Mouse (Mus musculus) hindbrain, postnatal 0 days (tissue): Measurements from ENCODE around the gene Tedc1. TPM values are rescaled to one million over a fixed set of nuclear protein-coding genes. Genes with fewer than 3 reads are reported as not detected.
A peak's percentile ranks its signal among the peaks of the same experiment; 100 is the strongest.

Source experiments
- ATAC-seq: fragments of 200-750 bp; cut with Nextera tagmentation; 2 replicates; pipeline ENCODE4 v1.8.0; 2017; ENCODE audit warnings: mild to moderate bottlenecking, moderate TSS enrichment, moderate library complexity
- DNase-seq: peaks from one replicate; pipeline ENCODE4 v3.0.0-alpha.2; 2015; ENCODE audit warnings: low spot score
- H3K27ac ChIP-seq: fragments of 300-500 bp; sonication (generic); 2 replicates; pipeline ENCODE4 v1.5.1; 2014; ENCODE audit warnings: mild to moderate bottlenecking
- H3K27me3 ChIP-seq: fragments of 300-500 bp; sonication (generic); 2 replicates; pipeline ENCODE4 v1.6.1; 2014; ENCODE audit warnings: low read length, mixed read lengths; ENCODE audit not compliant: insufficient read depth
- H3K36me3 ChIP-seq: fragments of 300-500 bp; sonication (generic); 2 replicates; pipeline ENCODE4 v1.6.1; 2014; ENCODE audit warnings: low read length, mixed read lengths; ENCODE audit not compliant: insufficient read depth
- H3K4me1 ChIP-seq: fragments of 300-500 bp; sonication (generic); 2 replicates; pipeline ENCODE4 v1.6.1; 2014; ENCODE audit warnings: antibody characterized with exemption, low read length, mixed read lengths; ENCODE audit not compliant: insufficient read depth
- H3K4me2 ChIP-seq: fragments of 300-500 bp; sonication (generic); 2 replicates; pipeline ENCODE4 v1.6.1; 2014; ENCODE audit warnings: low read depth, mild to moderate bottlenecking, low read length, moderate library complexity, mixed read lengths
- H3K4me3 ChIP-seq: fragments of 300-500 bp; sonication (generic); 2 replicates; pipeline ENCODE4 v1.5.1; 2014; ENCODE audit warnings: low read length
- H3K9ac ChIP-seq: fragments of 300-500 bp; sonication (generic); replicated peaks from 2 replicates; pipeline ENCODE4 v1.6.1; 2014; ENCODE audit warnings: mild to moderate bottlenecking, low read length, moderate library complexity, mixed read lengths
- H3K9me3 ChIP-seq: fragments of 300-500 bp; sonication (generic); 2 replicates; pipeline ENCODE4 v1.6.1; 2016; ENCODE audit warnings: low read length, mixed read lengths
- CTCF ChIP-seq: IDR thresholded peaks from 2 replicates; pipeline ENCODE4 v1.5.1; 2016; ENCODE audit warnings: antibody characterized with exemption, control low read depth, low read depth
- WGBS: fragments of 180-500 bp; shearing (Covaris S2); extraction: QIAGEN DNeasy Blood & Tissue Kit; methylation state at CpG from one replicate; pipeline ENCODE4 v1.1.7; 2014; 5-methylcytosine and 5-hydroxymethylcytosine counted together
- polyA plus RNA-seq: library from polyadenylated mRNA; unstranded; fragments of >200 nt; fragmentation: Nextera tagmentation; extraction: Ambion mirVana; gene quantifications from 2 replicates; pipeline ENCODE4 v1.2.1, GENCODE M21; 2015
- total RNA-seq: library from RNA; depleted of rRNA; stranded (reverse); fragments of >200 nt; gene quantifications from 2 replicates; pipeline ENCODE4 v1.2.3, GENCODE M21; 2014

Tedc1 gene
- total and polyA plus RNA-seq, 2 experiments from 2014 or later: 14.7 to 16.6 TPM

DNA sequence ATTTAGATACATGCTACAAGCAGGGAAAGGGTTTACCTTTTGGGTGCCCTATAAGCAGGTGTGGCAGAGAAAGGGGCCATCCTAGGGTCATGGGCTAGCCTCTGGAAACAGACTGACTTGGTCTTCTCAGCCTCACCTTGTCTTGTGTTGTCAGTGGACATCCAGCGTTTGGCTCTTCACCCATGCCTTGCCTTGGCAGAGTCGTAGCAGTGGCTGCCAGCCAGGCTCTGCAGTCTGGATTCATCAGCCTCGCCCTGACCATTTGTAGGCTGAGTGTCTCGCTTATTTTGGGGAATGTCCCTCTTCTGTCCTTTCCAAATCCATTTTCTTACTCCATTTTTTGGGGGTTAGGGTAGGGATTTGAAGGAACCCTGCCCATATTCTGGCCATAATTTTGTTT lies 45.1 kb downstream of the Tedc1 start:
- ATAC-seq: no peak
- Histone ChIP-seq H3K27ac (no peak overlapping the region), H3K4me1 (no peaks in the 10 kb centered on the region), H3K36me3 (no peaks in the 10 kb centered on the region), H3K27me3 (no peaks in the 10 kb centered on the region), H3K9ac (no peak overlapping the region), H3K4me3 (no peak overlapping the region), H3K9me3 (peaks cover 2% of the 10 kb centered on the region; the same call in 1 of the 2 replicates), H3K4me2 (no peak overlapping the region)
- 74% methylated on average over 4 of the region's 4 CpGs for WGBS
- TF ChIP-seq CTCF: no peak
- no peak for DNase-seq

DNA sequence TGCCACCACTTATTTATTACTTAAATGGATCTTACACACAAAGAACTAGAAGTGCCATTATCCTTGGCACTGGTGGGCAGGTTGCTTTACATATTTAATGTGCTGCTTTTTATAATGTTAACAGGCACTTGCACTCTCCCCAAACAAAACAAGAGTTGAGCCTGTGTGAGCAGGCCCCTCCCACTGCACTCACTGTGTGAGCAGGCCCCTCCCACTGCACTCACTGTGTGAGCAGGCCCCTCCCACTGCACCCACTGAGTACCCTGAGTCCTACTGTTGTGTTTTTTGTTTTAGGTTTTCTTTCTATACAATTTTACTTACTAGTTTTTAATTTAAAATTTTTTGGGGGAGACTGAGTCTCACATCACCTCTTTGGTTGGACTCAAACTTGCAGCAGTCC lies 45.8 kb downstream of the Tedc1 start:
- Histone ChIP-seq H3K36me3 (no peaks in the 10 kb centered on the region), H3K9ac (no peak overlapping the region), H3K27ac (no peak overlapping the region), H3K4me3 (no peak overlapping the region), H3K4me1 (no peaks in the 10 kb centered on the region), H3K9me3 (peaks cover 2% of the 10 kb centered on the region; the same call in 1 of the 2 replicates), H3K27me3 (no peaks in the 10 kb centered on the region), H3K4me2 (no peak overlapping the region)
- TF ChIP-seq CTCF: no peak
- ATAC-seq: no peak
- DNase-seq: no peak

DNA sequence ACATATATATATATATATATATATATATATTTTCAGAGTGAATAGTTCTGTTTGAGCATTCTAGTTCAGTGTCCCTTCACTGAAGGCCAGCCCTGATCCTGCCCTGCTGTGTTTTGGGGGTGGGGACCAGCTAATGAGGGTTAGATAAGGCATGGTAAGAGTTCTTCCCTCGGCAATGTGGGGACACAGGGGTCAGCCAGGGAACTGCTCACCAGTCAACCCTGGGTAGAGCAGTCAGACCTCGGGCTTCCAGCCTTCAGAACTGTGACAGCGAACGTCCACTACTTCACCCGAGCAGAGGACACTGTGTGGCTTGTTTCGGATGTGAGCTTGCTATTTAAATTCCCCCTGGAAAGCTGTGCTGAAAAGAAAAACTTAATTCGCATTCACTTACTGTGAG lies 47.3 kb downstream of the Tedc1 start:
- no peaks in the 10 kb centered on the region for H3K4me1 ChIP-seq
- DNase-seq (no peak), ATAC-seq (no peak)
- H3K9ac ChIP-seq: no peak overlapping the region
- no peaks in the 10 kb centered on the region for H3K27me3 ChIP-seq
- TF ChIP-seq CTCF: no peak
- H3K4me3 ChIP-seq: no peak overlapping the region
- H3K9me3 ChIP-seq: peaks cover 2% of the 10 kb centered on the region; the same call in 1 of the 2 replicates
- H3K4me2 ChIP-seq: no peak overlapping the region
- H3K27ac ChIP-seq: no peak overlapping the region
- no peaks in the 10 kb centered on the region for H3K36me3 ChIP-seq
- WGBS: 73% methylated on average over 7 of the region's 7 CpGs

DNA sequence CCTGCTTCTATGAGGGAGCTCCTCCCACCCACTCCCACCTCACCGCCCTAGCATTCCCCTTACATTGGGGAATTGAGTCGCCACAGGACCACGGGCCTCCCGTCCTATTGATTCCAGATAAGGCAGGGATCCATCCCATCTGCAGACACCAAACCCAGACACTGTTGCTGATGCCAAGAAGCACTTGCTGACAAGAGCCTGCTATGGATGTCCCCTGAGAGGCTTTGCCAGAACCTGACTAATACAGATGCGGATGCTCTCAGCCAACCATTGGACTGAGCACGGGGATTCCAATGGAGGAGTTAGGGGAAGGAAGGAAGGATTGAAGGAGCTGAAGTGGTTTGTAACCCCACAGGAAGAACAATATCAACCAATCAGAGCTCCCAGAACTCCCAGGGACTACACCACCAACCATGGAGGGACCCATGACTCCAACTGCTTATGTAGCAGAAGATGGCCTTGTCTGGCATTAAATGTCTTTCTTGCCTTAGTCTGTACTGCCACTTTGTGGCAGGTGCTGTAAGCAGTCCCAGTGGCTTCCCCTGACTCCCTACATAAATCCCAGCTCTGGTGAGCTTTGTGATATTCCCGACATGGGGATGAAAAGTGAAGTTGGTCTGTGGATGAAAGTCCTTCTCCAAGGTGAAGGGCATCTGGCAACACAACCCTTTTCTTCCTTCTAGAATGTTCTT lies 49.2 kb downstream of the Tedc1 start:
- Histone ChIP-seq H3K9me3 (peaks cover 2% of the 10 kb centered on the region; the same call in 1 of the 2 replicates), H3K4me2 (no peak overlapping the region), H3K4me1 (no peaks in the 10 kb centered on the region), H3K9ac (no peak overlapping the region), H3K27me3 (no peaks in the 10 kb centered on the region), H3K36me3 (no peaks in the 10 kb centered on the region), H3K4me3 (no peak overlapping the region), H3K27ac (no peak overlapping the region)
- peak; percentile 29 for DNase-seq
- peak; percentile 43 for TF ChIP-seq CTCF
- 85% methylated on average over 7 of the region's 7 CpGs for WGBS
- no peak for ATAC-seq

DNA sequence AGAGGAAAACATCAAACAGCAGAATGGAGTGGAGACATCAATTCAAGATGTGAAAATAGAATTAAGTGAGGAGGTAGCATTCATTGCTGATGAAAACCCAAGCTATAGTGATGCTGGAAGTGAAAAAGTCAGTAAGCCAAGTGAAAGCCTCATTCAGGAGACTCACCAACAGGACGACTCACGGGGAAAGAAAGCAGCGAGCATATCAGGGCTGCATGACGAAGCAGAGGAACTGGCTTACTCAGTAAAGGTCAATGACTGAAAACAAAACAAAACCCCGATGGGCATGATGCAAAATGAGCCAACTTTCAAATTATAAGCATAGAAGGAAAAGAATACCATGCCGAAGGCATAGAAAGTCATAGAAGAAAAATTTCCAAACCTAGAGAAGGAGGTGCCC lies 51.5 kb downstream of the Tedc1 start:
- ATAC-seq: no peak
- H3K9me3 ChIP-seq: no peaks in the 10 kb centered on the region
- H3K27me3 ChIP-seq: no peaks in the 10 kb centered on the region
- H3K4me1 ChIP-seq: no peaks in the 10 kb centered on the region
- no peak overlapping the region for H3K4me3 ChIP-seq
- 78% methylated on average over 6 of the region's 6 CpGs for WGBS
- no peak overlapping the region for H3K4me2 ChIP-seq
- no peaks in the 10 kb centered on the region for H3K36me3 ChIP-seq
- no peak for TF ChIP-seq CTCF
- DNase-seq: no peak
- H3K9ac ChIP-seq: no peak overlapping the region
- H3K27ac ChIP-seq: no peak overlapping the region

DNA sequence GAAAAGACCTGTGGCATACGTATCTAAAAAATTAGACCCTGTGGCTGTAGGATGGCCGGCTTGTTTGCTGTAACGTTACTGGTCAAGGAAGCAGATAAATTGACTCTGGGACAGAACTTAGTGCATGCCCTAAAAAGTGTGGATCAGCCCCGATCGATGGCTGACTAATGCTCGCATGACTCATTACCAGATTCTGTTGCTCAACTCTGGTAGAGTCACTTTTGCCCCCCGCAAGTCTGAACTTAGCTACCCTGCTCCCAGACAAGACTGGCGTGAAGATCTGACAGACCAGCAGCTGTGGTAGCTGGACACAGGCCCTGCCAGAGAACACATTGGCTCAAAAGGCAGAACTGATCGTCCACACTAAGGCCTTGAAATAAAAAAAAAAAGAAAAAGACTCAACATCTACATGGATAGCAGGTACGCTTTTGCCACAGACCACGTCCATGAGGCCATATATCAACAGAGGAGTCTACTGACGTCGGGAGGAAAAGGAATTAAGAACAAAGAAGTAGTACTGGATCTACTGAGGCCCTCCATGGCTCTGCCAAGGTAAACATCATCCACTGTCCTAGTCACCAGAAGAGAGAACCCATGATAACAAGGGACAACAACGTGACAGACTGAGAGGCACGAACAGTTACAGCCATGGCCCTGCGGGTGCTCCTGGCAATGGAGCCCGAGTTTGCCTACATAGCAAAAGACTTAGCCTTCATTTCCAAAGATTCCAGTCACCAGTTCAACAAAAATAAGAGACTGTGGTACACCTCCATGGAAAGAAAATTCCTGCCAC lies 54.6 kb downstream of the Tedc1 start:
- no peak overlapping the region for H3K4me3 ChIP-seq
- 86% methylated on average over 17 of the region's 17 CpGs for WGBS
- DNase-seq (no peak), ATAC-seq (no peak)
- H3K36me3 ChIP-seq: no peaks in the 10 kb centered on the region
- no peak overlapping the region for H3K4me2 ChIP-seq
- no peak overlapping the region for H3K9ac ChIP-seq
- no peaks in the 10 kb centered on the region for H3K4me1 ChIP-seq
- no peaks in the 10 kb centered on the region for H3K27me3 ChIP-seq
- no peak for TF ChIP-seq CTCF
- H3K27ac ChIP-seq: no peak overlapping the region
- H3K9me3 ChIP-seq: no peaks in the 10 kb centered on the region

DNA sequence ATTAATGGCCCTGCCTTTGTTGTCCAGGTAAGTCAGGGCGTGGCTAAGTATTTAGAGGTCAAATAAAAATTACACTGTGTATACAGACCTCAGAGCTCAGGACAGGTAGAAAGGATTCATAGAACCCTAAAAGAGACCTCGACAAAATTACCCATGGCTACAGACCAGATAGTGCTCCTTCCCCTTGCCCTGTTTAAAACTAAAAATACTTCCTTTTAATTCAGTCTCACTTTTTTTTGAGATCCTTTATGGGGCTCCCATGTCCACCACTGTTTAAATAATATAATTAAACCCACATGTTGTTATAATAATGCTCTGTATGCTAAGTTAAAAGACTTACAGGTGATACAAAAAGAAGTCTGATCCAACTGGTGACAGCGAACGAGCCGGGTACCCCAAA lies 55.6 kb downstream of the Tedc1 start:
- Histone ChIP-seq H3K27ac (no peak overlapping the region), H3K4me3 (no peak overlapping the region), H3K9me3 (no peaks in the 10 kb centered on the region), H3K4me1 (0 out of 2 replicates have a peak, but pooled peaks cover 2% of the 10 kb centered on the region), H3K4me2 (no peak overlapping the region), H3K36me3 (no peaks in the 10 kb centered on the region), H3K9ac (no peak overlapping the region), H3K27me3 (no peaks in the 10 kb centered on the region)
- WGBS: 93% methylated on average over 5 of the region's 5 CpGs
- no peak for TF ChIP-seq CTCF
- DNase-seq (no peak), ATAC-seq (no peak)
